Comparison of ENCODE assay signal across 17 mouse cellular contexts in the genomic region with DNA sequence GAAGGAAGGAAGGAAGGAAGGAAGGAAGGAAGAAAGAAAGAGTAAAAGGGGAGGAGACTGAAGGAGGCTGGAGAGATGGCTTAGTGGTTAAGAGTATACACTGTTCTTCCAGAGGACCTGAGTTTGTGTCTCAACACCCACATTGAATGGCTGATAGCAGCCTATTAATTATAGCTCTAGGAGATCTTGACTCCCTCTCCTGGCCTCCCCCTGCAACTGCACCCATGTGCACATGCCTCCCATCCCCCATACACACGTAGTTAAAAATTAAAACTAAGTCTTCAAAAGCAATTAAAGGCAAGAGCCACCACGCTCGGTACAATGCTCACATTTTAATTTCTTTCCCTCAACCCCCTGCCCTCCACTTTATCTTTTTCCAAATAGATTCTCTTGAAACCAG. TPM values are rescaled to one million over a fixed set of nuclear protein-coding genes. Genes with fewer than 3 reads are reported as not detected.
DNase-seq lines count a peak whose midpoint lies in the region; ATAC-seq and TF ChIP-seq lines count a peak whose summit lies in the region.
"Had no signal": no experiment of that assay in that cellular context is flagged by ENCODE, and none has a peak within 500 bp of the region (broad histone marks: within the 10 kb centered on the region; RNA-seq: fewer than 3 reads in every experiment).

No protein-coding gene starts in this region.

- no peak for ATAC-seq in intestine, postnatal 0 days
- ATAC-seq in intestine, embryonic 15.5 days = no peak
- ATAC-seq in monocyte, adult 5-6 weeks (replicated peaks; ENCODE audit: insufficient number of reproducible peaks, low FRiP score, low TSS enrichment, poor library complexity, severe bottlenecking) = 0 out of 2 replicates have a peak, but pooled peaks have one; percentile 19

- H3K9me3 ChIP-seq in intestine, postnatal 0 days (ENCODE audit: control insufficient read depth) = no peaks in the 10 kb centered on the region
- no peaks in the 10 kb centered on the region for H3K9me3 ChIP-seq in intestine, embryonic 15.5 days
- H3K9me3 ChIP-seq: hindbrain, embryonic 13.5 days; kidney, embryonic 15.5 days; limb, embryonic 10.5 days; neural tube, embryonic 13.5 days had no signal

- WGBS in intestine, postnatal 0 days = 89% methylated on average over 3 of the region's 3 CpGs
- 87% methylated on average over 3 of the region's 3 CpGs for WGBS in intestine, embryonic 15.5 days

- H3K9ac ChIP-seq in intestine, postnatal 0 days (ENCODE audit: low read depth, low read length) = no peak overlapping the region
- no peak overlapping the region for H3K9ac ChIP-seq in intestine, embryonic 15.5 days
- H3K9ac ChIP-seq: hindbrain, embryonic 13.5 days; kidney, embryonic 15.5 days; neural tube, embryonic 13.5 days had no signal

- TF ChIP-seq CTCF in intestine, postnatal 0 days (IDR thresholded peaks at IDR 0.05; ENCODE audit: low read depth) = peak; percentile 46

- peak; percentile 46 for DNase-seq in retina, embryonic 14.5 days (ENCODE audit: low spot score)
- no peak for DNase-seq in retina, postnatal 1 day
- peak; percentile 65 for DNase-seq in R1 (ENCODE audit: low read depth, low spot score)
- no peak for DNase-seq in urinary bladder, postnatal 36 days (ENCODE audit: low spot score in 2 of 2)
- no peak for DNase-seq in gastrocnemius, postnatal 4 days (ENCODE audit: low spot score in 2 of 2)
- DNase-seq: adrenal gland, adult 2 months; lung, postnatal 10 days; midbrain, embryonic 14.5 days; thymus, adult 2 months had no signal

- no peak overlapping the region for H3K27ac ChIP-seq in intestine, postnatal 0 days (ENCODE audit: low read depth, low read length)
- H3K27ac ChIP-seq in intestine, embryonic 15.5 days = no peak overlapping the region
- H3K27ac ChIP-seq: hindbrain, embryonic 13.5 days; limb, embryonic 10.5 days had no signal

- no peak overlapping the region for H3K4me3 ChIP-seq in intestine, postnatal 0 days (ENCODE audit: low read depth, low read length)
- H3K4me3 ChIP-seq in intestine, embryonic 15.5 days (replicated peaks) = no peak overlapping the region
- H3K4me3 ChIP-seq: hindbrain, embryonic 13.5 days; kidney, embryonic 15.5 days; limb, embryonic 10.5 days; neural tube, embryonic 13.5 days had no signal

- H3K27me3 ChIP-seq in intestine, postnatal 0 days (replicated peaks; ENCODE audit: control insufficient read depth, insufficient read depth, low read length) = no peaks in the 10 kb centered on the region
- no peaks in the 10 kb centered on the region for H3K27me3 ChIP-seq in intestine, embryonic 15.5 days (replicated peaks)
- H3K27me3 ChIP-seq: hindbrain, embryonic 13.5 days; kidney, embryonic 15.5 days; neural tube, embryonic 13.5 days had no signal

- H3K4me2 ChIP-seq in intestine, postnatal 0 days (replicated peaks; ENCODE audit: low read depth) = no peak overlapping the region
- no peak overlapping the region for H3K4me2 ChIP-seq in intestine, embryonic 15.5 days (replicated peaks)
- H3K4me2 ChIP-seq: hindbrain, embryonic 13.5 days; kidney, embryonic 15.5 days; neural tube, embryonic 13.5 days had no signal

- no peaks in the 10 kb centered on the region for H3K4me1 ChIP-seq in intestine, postnatal 0 days (replicated peaks; ENCODE audit: control insufficient read depth, insufficient read depth, low read length)
- peaks cover 8% of the 10 kb centered on the region; the same call in 1 of the 2 replicates for H3K4me1 ChIP-seq in intestine, embryonic 15.5 days (replicated peaks)

- H3K36me3 ChIP-seq in intestine, postnatal 0 days (ENCODE audit: control insufficient read depth, insufficient read depth) = peaks cover 20% of the 10 kb centered on the region
- 0 out of 2 replicates have a peak, but pooled peaks cover 9% of the 10 kb centered on the region for H3K36me3 ChIP-seq in intestine, embryonic 15.5 days

RNA-seq across cellular contexts. Expression of a gene that starts 11.7 kb away (rescaled TPM):
- polyA plus RNA-seq in intestine, postnatal 0 days (2015; fragmentation: Nextera tagmentation; extraction: Ambion mirVana) = 2.9 and 3.1 TPM in 2 replicates
- polyA plus RNA-seq in intestine, embryonic 15.5 days (2015; fragmentation: Nextera tagmentation; extraction: Ambion mirVana) = 6.0 and 8.2 TPM in 2 replicates
- 0.21 to 3.2 TPM (median 2.4 TPM) in 3 replicates for total RNA-seq in monocyte, adult 5-6 weeks (2017)
- 1 to 10 TPM; 4.3 to 6.8 TPM for total RNA-seq in gastrocnemius, postnatal 4 days (2021)

RNA-seq across cellular contexts. Expression of a gene that starts 16.7 kb away (rescaled TPM):
- 13.1 and 15.1 TPM in 2 replicates for polyA plus RNA-seq in intestine, postnatal 0 days (2015; fragmentation: Nextera tagmentation; extraction: Ambion mirVana)
- polyA plus RNA-seq in intestine, embryonic 15.5 days (2015; fragmentation: Nextera tagmentation; extraction: Ambion mirVana) = 18.2 and 19.0 TPM in 2 replicates
- total RNA-seq in monocyte, adult 5-6 weeks (2017) = 0.43 to 2.9 TPM (median 0.67 TPM) in 3 replicates
- total RNA-seq in gastrocnemius, postnatal 4 days (2021) = 10 to 100 TPM; 14.6 to 15.8 TPM

RNA-seq across cellular contexts. Expression of a gene that starts 23.8 kb away (rescaled TPM):
- polyA plus RNA-seq in intestine, postnatal 0 days (2015; fragmentation: Nextera tagmentation; extraction: Ambion mirVana) = 246 and 274 TPM in 2 replicates
- 360 and 408 TPM in 2 replicates for polyA plus RNA-seq in intestine, embryonic 15.5 days (2015; fragmentation: Nextera tagmentation; extraction: Ambion mirVana)
- 30.4 to 56.5 TPM (median 43.4 TPM) in 3 replicates for total RNA-seq in monocyte, adult 5-6 weeks (2017)
- total RNA-seq in gastrocnemius, postnatal 4 days (2021) = 100 to 1,000 TPM; 173 to 176 TPM

RNA-seq across cellular contexts. Expression of a gene that starts 27.2 kb away (rescaled TPM):
- not detected in 2 replicates for polyA plus RNA-seq in intestine, postnatal 0 days (2015; fragmentation: Nextera tagmentation; extraction: Ambion mirVana)
- polyA plus RNA-seq in intestine, embryonic 15.5 days (2015; fragmentation: Nextera tagmentation; extraction: Ambion mirVana) = not detected in 2 replicates
- total RNA-seq in monocyte, adult 5-6 weeks (2017) = not detected in 3 replicates
- total RNA-seq in gastrocnemius, postnatal 4 days (2021) = not detected
- total RNA-seq: adrenal gland, adult 2 months; common myeloid progenitor, adult 5-6 weeks had no signal
- polyA plus RNA-seq: adrenal gland, adult 2 months; hindbrain, embryonic 13.5 days; kidney, embryonic 15.5 days; midbrain, embryonic 14.5 days had no signal

RNA-seq across cellular contexts. Expression of a gene that starts 39.6 kb away (rescaled TPM):
- 28.2 and 29.4 TPM in 2 replicates for polyA plus RNA-seq in intestine, postnatal 0 days (2015; fragmentation: Nextera tagmentation; extraction: Ambion mirVana)
- polyA plus RNA-seq in intestine, embryonic 15.5 days (2015; fragmentation: Nextera tagmentation; extraction: Ambion mirVana) = 53.9 and 57.2 TPM in 2 replicates
- 22.6 to 36.0 TPM (median 32.4 TPM) in 3 replicates for total RNA-seq in monocyte, adult 5-6 weeks (2017)
- 10 to 100 TPM; 18.1 to 21.2 TPM for total RNA-seq in gastrocnemius, postnatal 4 days (2021)

Comparison
In these comparisons a context has a peak if more than half of its experiments do, and no peak if none do; other contexts are left out.
1. DNase-seq: peak in retina, embryonic 14.5 days (single experiment) and R1 (single experiment); none in retina, postnatal 1 day (single experiment), urinary bladder, postnatal 36 days (0 of 2) and gastrocnemius, postnatal 4 days (0 of 2).